Mouse (Mus musculus) limb, embryonic 12.5 days (tissue): ENCODE results near the gene Olfr718-ps1. TPM values are rescaled to one million over a fixed set of nuclear protein-coding genes. Genes with fewer than 3 reads are reported as not detected.
"Not testable (repeated sequence)": the region's sequence is repeated elsewhere in the genome, so short reads cannot be mapped to it uniquely, and the experiment has no call there.

Experiments used
- ATAC-seq: fragments of 200-750 bp; cut with Nextera tagmentation; 2 replicates; pipeline ENCODE4 v1.8.0; 2017; ENCODE audit warnings: low read depth, moderate TSS enrichment; ENCODE audit not compliant: insufficient number of reproducible peaks, insufficient read depth, low FRiP score, low TSS enrichment
- H3K27ac ChIP-seq: fragments of 300-500 bp; sonication (generic); 2 replicates; pipeline ENCODE4 v1.5.1; 2016; ENCODE audit warnings: mild to moderate bottlenecking, moderate library complexity
- H3K27me3 ChIP-seq: fragments of 300-500 bp; sonication (generic); 2 replicates; pipeline ENCODE4 v1.6.1; 2016; ENCODE audit warnings: mild to moderate bottlenecking, moderate library complexity
- H3K36me3 ChIP-seq: fragments of 300-500 bp; sonication (generic); 2 replicates; pipeline ENCODE4 v1.6.1; 2016; ENCODE audit warnings: mild to moderate bottlenecking, moderate library complexity
- H3K4me1 ChIP-seq: fragments of 300-500 bp; sonication (generic); replicated peaks from 2 replicates; pipeline ENCODE4 v1.6.1; 2016
- H3K4me2 ChIP-seq: fragments of 300-500 bp; sonication (generic); 2 replicates; pipeline ENCODE4 v1.6.1; 2016; ENCODE audit warnings: mild to moderate bottlenecking, moderate library complexity
- H3K4me3 ChIP-seq: fragments of 300-500 bp; sonication (generic); replicated peaks from 2 replicates; pipeline ENCODE4 v1.5.1; 2016; ENCODE audit warnings: mild to moderate bottlenecking
- H3K9ac ChIP-seq: fragments of 300-500 bp; sonication (generic); replicated peaks from 2 replicates; pipeline ENCODE4 v1.6.1; 2016; ENCODE audit warnings: mild to moderate bottlenecking, moderate library complexity
- H3K9me3 ChIP-seq: fragments of 300-500 bp; sonication (generic); 2 replicates; pipeline ENCODE4 v1.6.1; 2016; ENCODE audit warnings: mild to moderate bottlenecking, moderate library complexity
- WGBS: fragments of 180-500 bp; shearing (Covaris S2); methylation state at CpG from one replicate; pipeline ENCODE4 v1.1.7; 2016; 5-methylcytosine and 5-hydroxymethylcytosine counted together
- polyA plus RNA-seq: library from polyadenylated mRNA; unstranded; fragments of >200 nt; fragmentation: Nextera tagmentation; extraction: Ambion mirVana; gene quantifications from 2 replicates; pipeline ENCODE4 v1.2.1, GENCODE M21; 2016

Gene Olfr718-ps1
- polyA plus RNA-seq, 1 experiment from 2014 or later = not detected

- H3K27me3 ChIP-seq = peaks cover 55% of the 10 kb centered on the region
- no peak overlapping the region for H3K4me2 ChIP-seq
- H3K9me3 ChIP-seq = peaks cover 12% of the 10 kb centered on the region; the same call in 1 of the 2 replicates
- no peak overlapping the region for H3K4me3 ChIP-seq
- H3K4me1 ChIP-seq = peaks cover 4% of the 10 kb centered on the region; the same call in 1 of the 2 replicates
- ATAC-seq = no peak
- WGBS = 83% methylated on average over 3 of the region's 3 CpGs
- H3K36me3 ChIP-seq = no peaks in the 10 kb centered on the region
- no peak overlapping the region for H3K9ac ChIP-seq
- H3K27ac ChIP-seq = no peak overlapping the region
Measured at GRCm38 (mm10) chr5:143155534-143155933, 8.2 kb upstream of the Olfr718-ps1 start.

- Histone ChIP-seq H3K27ac (no peak overlapping the region), H3K4me1 (peaks cover 4% of the 10 kb centered on the region; the same call in 1 of the 2 replicates), H3K9ac (no peak overlapping the region), H3K27me3 (peaks cover 39% of the 10 kb centered on the region), H3K4me2 (no peak overlapping the region), H3K4me3 (no peak overlapping the region), H3K9me3 (peaks cover 17% of the 10 kb centered on the region; the same call in 1 of the 2 replicates), H3K36me3 (no peaks in the 10 kb centered on the region)
- no peak for ATAC-seq
- WGBS = 90% methylated on average over 10 of the region's 10 CpGs
Measured at GRCm38 (mm10) chr5:143153756-143154155, 6.4 kb upstream of the Olfr718-ps1 start.

GRCm38 (mm10) chr5:143150044-143150443 lies 2.7 kb upstream of the Olfr718-ps1 start:
- 83% methylated on average over 2 of the region's 2 CpGs for WGBS
- no peak for ATAC-seq
- Histone ChIP-seq H3K36me3 (no peaks in the 10 kb centered on the region), H3K4me3 (no peak overlapping the region), H3K27me3 (peaks cover 7% of the 10 kb centered on the region), H3K4me2 (no peak overlapping the region), H3K4me1 (no peaks in the 10 kb centered on the region), H3K9ac (no peak overlapping the region), H3K9me3 (peaks cover 17% of the 10 kb centered on the region; the same call in 1 of the 2 replicates), H3K27ac (no peak overlapping the region)

- Histone ChIP-seq H3K4me2 (no peak overlapping the region), H3K4me1 (no peaks in the 10 kb centered on the region), H3K36me3 (no peaks in the 10 kb centered on the region), H3K27me3 (peaks cover 2% of the 10 kb centered on the region; the same call in 1 of the 2 replicates), H3K9me3 (peaks cover 17% of the 10 kb centered on the region; the same call in 1 of the 2 replicates), H3K4me3 (no peak overlapping the region), H3K27ac (no peak overlapping the region), H3K9ac (no peak overlapping the region)
- WGBS = 97% methylated on average over 2 of the region's 2 CpGs
- ATAC-seq = no peak
Measured at GRCm38 (mm10) chr5:143149536-143149935, 2.2 kb upstream of the Olfr718-ps1 start.

GRCm38 (mm10) chr5:143148661-143149060 lies 1.3 kb upstream of the Olfr718-ps1 start:
- Histone ChIP-seq H3K4me1 (no peaks in the 10 kb centered on the region), H3K4me2 (no peak overlapping the region), H3K27me3 (no peaks in the 10 kb centered on the region; the same call in 1 of the 2 replicates), H3K27ac (no peak overlapping the region), H3K36me3 (no peaks in the 10 kb centered on the region), H3K4me3 (no peak overlapping the region), H3K9me3 (peaks cover 17% of the 10 kb centered on the region; the same call in 1 of the 2 replicates), H3K9ac (no peak overlapping the region)
- ATAC-seq = no peak
- WGBS = 90% methylated on average over 5 of the region's 5 CpGs

GRCm38 (mm10) chr5:143137580-143137979 lies 9.8 kb downstream of the Olfr718-ps1 start:
- Histone ChIP-seq H3K27ac (no peak overlapping the region), H3K9ac (no peak overlapping the region), H3K4me2 (no peak overlapping the region), H3K4me3 (no peak overlapping the region), H3K36me3 (no peaks in the 10 kb centered on the region), H3K4me1 (no peaks in the 10 kb centered on the region), H3K27me3 (no peaks in the 10 kb centered on the region), H3K9me3 (no peaks in the 10 kb centered on the region)
- WGBS = 87% methylated on average over 13 of the region's 13 CpGs
- no peak for ATAC-seq

GRCm38 (mm10) chr5:143135042-143135441 lies 12.3 kb downstream of the Olfr718-ps1 start:
- H3K27ac ChIP-seq = no peak overlapping the region
- no peaks in the 10 kb centered on the region for H3K27me3 ChIP-seq
- H3K9ac ChIP-seq = no peak overlapping the region
- WGBS = 90% methylated on average over 7 of the region's 7 CpGs
- H3K4me2 ChIP-seq = no peak overlapping the region
- no peak for ATAC-seq
- H3K4me3 ChIP-seq = no peak overlapping the region
- H3K4me1 ChIP-seq = no peaks in the 10 kb centered on the region
- H3K36me3 ChIP-seq = no peaks in the 10 kb centered on the region
- peaks cover 7% of the 10 kb centered on the region; the same call in 1 of the 2 replicates for H3K9me3 ChIP-seq

- H3K4me3 ChIP-seq, H3K36me3 ChIP-seq, H3K4me1 ChIP-seq, ATAC-seq, H3K27me3 ChIP-seq, H3K4me2 ChIP-seq, H3K27ac ChIP-seq, H3K9me3 ChIP-seq, H3K9ac ChIP-seq: not testable (repeated sequence)
- WGBS = 88% methylated on average over 3 of the region's 6 CpGs
Measured at GRCm38 (mm10) chr5:143134216-143135010, 13.0 kb downstream of the Olfr718-ps1 start.

- ATAC-seq = no peak
- no peak overlapping the region for H3K27ac ChIP-seq
- no peaks in the 10 kb centered on the region for H3K4me1 ChIP-seq
- H3K4me3 ChIP-seq = no peak overlapping the region
- H3K4me2 ChIP-seq = no peak overlapping the region
- H3K27me3 ChIP-seq = no peaks in the 10 kb centered on the region
- WGBS = 75% methylated on average over 13 of the region's 13 CpGs
- H3K9me3 ChIP-seq = peaks cover 16% of the 10 kb centered on the region; the same call in 1 of the 2 replicates
- H3K9ac ChIP-seq = no peak overlapping the region
- no peaks in the 10 kb centered on the region for H3K36me3 ChIP-seq
Measured at GRCm38 (mm10) chr5:143132935-143133514, 14.4 kb downstream of the Olfr718-ps1 start.

- Histone ChIP-seq H3K27me3 (no peaks in the 10 kb centered on the region), H3K9ac (no peak overlapping the region), H3K36me3 (no peaks in the 10 kb centered on the region), H3K9me3 (peaks cover 16% of the 10 kb centered on the region; the same call in 1 of the 2 replicates), H3K4me1 (no peaks in the 10 kb centered on the region), H3K4me3 (no peak overlapping the region), H3K4me2 (no peak overlapping the region), H3K27ac (no peak overlapping the region)
- WGBS = 87% methylated on average over 7 of the region's 7 CpGs
- ATAC-seq = no peak
Measured at GRCm38 (mm10) chr5:143130342-143130741, 17.0 kb downstream of the Olfr718-ps1 start.

GRCm38 (mm10) chr5:143129101-143129500 lies 18.3 kb downstream of the Olfr718-ps1 start:
- Histone ChIP-seq H3K27me3 (no peaks in the 10 kb centered on the region), H3K27ac (no peak overlapping the region), H3K9ac (no peak overlapping the region)

More at GRCm38 (mm10) chr5:143129101-143129500, 18.3 kb downstream of the Olfr718-ps1 start:
- 95% methylated on average over 16 of the region's 16 CpGs for WGBS
- H3K4me1 ChIP-seq = no peaks in the 10 kb centered on the region
- no peak overlapping the region for H3K4me2 ChIP-seq
- no peaks in the 10 kb centered on the region for H3K36me3 ChIP-seq
- H3K4me3 ChIP-seq = no peak overlapping the region
- peaks cover 16% of the 10 kb centered on the region; the same call in 1 of the 2 replicates for H3K9me3 ChIP-seq
- ATAC-seq = no peak
